Mouse (Mus musculus): ENCODE data around the gene Efl1.

- no peak for TF ChIP-seq CTCF (IDR thresholded peaks at IDR 0.05; ENCODE audit: low read depth, low read length)
- TF ChIP-seq POLR2A (IDR thresholded peaks at IDR 0.05; ENCODE audit: borderline replicate concordance, low read depth, low read length) = no peak
Measured at GRCm38 (mm10) chr7:82725006-82725636, 76.7 kb downstream of the Efl1 start.

Measured in bone marrow macrophage, adult 2 months (primary cell).